Mouse (Mus musculus): ENCODE measurements around the gene Pmch. TPM values are rescaled to one million over a fixed set of nuclear protein-coding genes. Genes with fewer than 3 reads are reported as not detected.

Pmch gene
- polyA plus RNA-seq (2012; rRNA removed): 0.49 and 0.50 TPM in 2 replicates

- Histone ChIP-seq H3K4me3 (ENCODE audit: insufficient read depth, low read length) (no peak within 1 kb of the TSS), H3K27ac (ENCODE audit: insufficient read depth, low read length) (no peak within 1 kb of the TSS), H3K4me1 (ENCODE audit: control insufficient read depth, insufficient read depth, low read length) (no peaks in the 10 kb centered on the region)
- TF ChIP-seq POLR2A (IDR thresholded peaks at IDR 0.05; ENCODE audit: extremely low read depth, insufficient read depth, low read length): no peak
- TF ChIP-seq CTCF (IDR thresholded peaks at IDR 0.05; ENCODE audit: extremely low read depth, insufficient read depth, low read length): no peak
Observed at GRCm38 (mm10) chr10:88090772-88091171, at the start of gene Pmch. Gene Pmch, plus strand, starts transcription at chr10:88091072.

GRCm38 (mm10) chr10:88044297-88044696 is 46.6 kb upstream of the Pmch start:
- no peak overlapping the region for H3K27ac ChIP-seq (ENCODE audit: insufficient read depth, low read length)
- TF ChIP-seq POLR2A (IDR thresholded peaks at IDR 0.05; ENCODE audit: extremely low read depth, insufficient read depth, low read length) (no peak), CTCF (IDR thresholded peaks at IDR 0.05; ENCODE audit: extremely low read depth, insufficient read depth, low read length) (no peak)
- H3K4me1 ChIP-seq (ENCODE audit: control insufficient read depth, insufficient read depth, low read length): no peaks in the 10 kb centered on the region
- H3K4me3 ChIP-seq (ENCODE audit: insufficient read depth, low read length): no peak overlapping the region

GRCm38 (mm10) chr10:88046098-88046771 is 44.6 kb upstream of the Pmch start:
- Histone ChIP-seq H3K27ac (ENCODE audit: insufficient read depth, low read length) (no peak overlapping the region), H3K4me1 (ENCODE audit: control insufficient read depth, insufficient read depth, low read length) (no peaks in the 10 kb centered on the region), H3K4me3 (ENCODE audit: insufficient read depth, low read length) (no peak overlapping the region)
- TF ChIP-seq POLR2A (IDR thresholded peaks at IDR 0.05; ENCODE audit: extremely low read depth, insufficient read depth, low read length) (no peak), CTCF (IDR thresholded peaks at IDR 0.05; ENCODE audit: extremely low read depth, insufficient read depth, low read length) (no peak)

GRCm38 (mm10) chr10:88054233-88054985 is 36.5 kb upstream of the Pmch start:
- TF ChIP-seq CTCF (IDR thresholded peaks at IDR 0.05; ENCODE audit: extremely low read depth, insufficient read depth, low read length) (no peak), POLR2A (IDR thresholded peaks at IDR 0.05; ENCODE audit: extremely low read depth, insufficient read depth, low read length) (no peak)
- Histone ChIP-seq H3K4me3 (ENCODE audit: insufficient read depth, low read length) (no peak overlapping the region), H3K27ac (ENCODE audit: insufficient read depth, low read length) (no peak overlapping the region), H3K4me1 (ENCODE audit: control insufficient read depth, insufficient read depth, low read length) (no peaks in the 10 kb centered on the region)

GRCm38 (mm10) chr10:88056950-88057649 is 33.8 kb upstream of the Pmch start:
- Histone ChIP-seq H3K4me1 (ENCODE audit: control insufficient read depth, insufficient read depth, low read length) (no peaks in the 10 kb centered on the region), H3K27ac (ENCODE audit: insufficient read depth, low read length) (no peak overlapping the region), H3K4me3 (ENCODE audit: insufficient read depth, low read length) (no peak overlapping the region)
- no peak for TF ChIP-seq CTCF (IDR thresholded peaks at IDR 0.05; ENCODE audit: extremely low read depth, insufficient read depth, low read length)
- no peak for TF ChIP-seq POLR2A (IDR thresholded peaks at IDR 0.05; ENCODE audit: extremely low read depth, insufficient read depth, low read length)

GRCm38 (mm10) chr10:88063436-88063835 is 27.4 kb upstream of the Pmch start:
- no peak for TF ChIP-seq CTCF (IDR thresholded peaks at IDR 0.05; ENCODE audit: extremely low read depth, insufficient read depth, low read length)
- TF ChIP-seq POLR2A (IDR thresholded peaks at IDR 0.05; ENCODE audit: extremely low read depth, insufficient read depth, low read length): no peak
- no peaks in the 10 kb centered on the region for H3K4me1 ChIP-seq (ENCODE audit: control insufficient read depth, insufficient read depth, low read length)
- no peak overlapping the region for H3K4me3 ChIP-seq (ENCODE audit: insufficient read depth, low read length)
- no peak overlapping the region for H3K27ac ChIP-seq (ENCODE audit: insufficient read depth, low read length)

GRCm38 (mm10) chr10:88064872-88065271 is 26.0 kb upstream of the Pmch start:
- H3K4me1 ChIP-seq (ENCODE audit: control insufficient read depth, insufficient read depth, low read length): no peaks in the 10 kb centered on the region
- TF ChIP-seq CTCF (IDR thresholded peaks at IDR 0.05; ENCODE audit: extremely low read depth, insufficient read depth, low read length) (no peak), POLR2A (IDR thresholded peaks at IDR 0.05; ENCODE audit: extremely low read depth, insufficient read depth, low read length) (no peak)
- no peak overlapping the region for H3K27ac ChIP-seq (ENCODE audit: insufficient read depth, low read length)
- H3K4me3 ChIP-seq (ENCODE audit: insufficient read depth, low read length): no peak overlapping the region

- Histone ChIP-seq H3K27ac (ENCODE audit: insufficient read depth, low read length) (no peak overlapping the region), H3K4me1 (ENCODE audit: control insufficient read depth, insufficient read depth, low read length) (no peaks in the 10 kb centered on the region), H3K4me3 (ENCODE audit: insufficient read depth, low read length) (no peak overlapping the region)
- no peak for TF ChIP-seq POLR2A (IDR thresholded peaks at IDR 0.05; ENCODE audit: extremely low read depth, insufficient read depth, low read length)
- TF ChIP-seq CTCF (IDR thresholded peaks at IDR 0.05; ENCODE audit: extremely low read depth, insufficient read depth, low read length): no peak
Observed at GRCm38 (mm10) chr10:88067377-88067776, 23.5 kb upstream of the Pmch start.

GRCm38 (mm10) chr10:88106169-88106568 is 15.3 kb downstream of the Pmch start:
- no peak overlapping the region for H3K27ac ChIP-seq (ENCODE audit: insufficient read depth, low read length)
- no peak overlapping the region for H3K4me3 ChIP-seq (ENCODE audit: insufficient read depth, low read length)
- no peak for TF ChIP-seq POLR2A (IDR thresholded peaks at IDR 0.05; ENCODE audit: extremely low read depth, insufficient read depth, low read length)
- no peaks in the 10 kb centered on the region for H3K4me1 ChIP-seq (ENCODE audit: control insufficient read depth, insufficient read depth, low read length)

All from cortical plate, adult 2 months (tissue).